Mouse (Mus musculus): ENCODE data around the gene Tmem116. TPM values are rescaled to one million over a fixed set of nuclear protein-coding genes. Genes with fewer than 3 reads are reported as not detected.
"Not testable (repeated sequence)": the region's sequence is repeated elsewhere in the genome, so short reads cannot be mapped to it uniquely, and the experiment has no call there.

Tmem116 gene
- polyA plus RNA-seq, 1 experiment from 2014 or later = 1.0 TPM

DNA sequence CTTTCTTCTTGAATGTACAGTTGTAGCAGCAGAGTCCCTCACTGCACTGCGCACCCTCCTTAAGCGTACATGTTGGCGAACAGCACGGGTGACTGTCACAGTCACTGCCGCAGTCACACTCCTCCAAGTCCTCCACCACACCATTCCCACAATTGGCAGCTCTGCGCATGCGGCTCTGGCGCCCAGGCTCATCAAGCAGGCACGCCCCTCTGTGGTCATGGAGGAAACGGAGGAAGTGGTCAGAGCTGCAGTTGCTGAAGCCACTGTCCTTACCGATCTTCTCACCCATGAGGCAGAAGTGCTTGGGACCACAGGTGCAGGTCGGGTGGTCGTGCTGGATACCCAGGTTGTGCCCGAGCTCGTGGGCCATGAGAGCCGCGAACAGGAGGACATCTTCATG lies 68.1 kb downstream of the Tmem116 start:
- H3K9ac ChIP-seq (replicated peaks); H3K27ac ChIP-seq (replicated peaks); H3K4me3 ChIP-seq; H3K9me3 ChIP-seq; ATAC-seq (replicated peaks); H3K4me2 ChIP-seq (replicated peaks); H3K4me1 ChIP-seq; H3K27me3 ChIP-seq: not testable (repeated sequence)
- WGBS = 96% methylated on average over 11 of the region's 17 CpGs
- peaks cover 41% of the 10 kb centered on the region for H3K36me3 ChIP-seq

DNA sequence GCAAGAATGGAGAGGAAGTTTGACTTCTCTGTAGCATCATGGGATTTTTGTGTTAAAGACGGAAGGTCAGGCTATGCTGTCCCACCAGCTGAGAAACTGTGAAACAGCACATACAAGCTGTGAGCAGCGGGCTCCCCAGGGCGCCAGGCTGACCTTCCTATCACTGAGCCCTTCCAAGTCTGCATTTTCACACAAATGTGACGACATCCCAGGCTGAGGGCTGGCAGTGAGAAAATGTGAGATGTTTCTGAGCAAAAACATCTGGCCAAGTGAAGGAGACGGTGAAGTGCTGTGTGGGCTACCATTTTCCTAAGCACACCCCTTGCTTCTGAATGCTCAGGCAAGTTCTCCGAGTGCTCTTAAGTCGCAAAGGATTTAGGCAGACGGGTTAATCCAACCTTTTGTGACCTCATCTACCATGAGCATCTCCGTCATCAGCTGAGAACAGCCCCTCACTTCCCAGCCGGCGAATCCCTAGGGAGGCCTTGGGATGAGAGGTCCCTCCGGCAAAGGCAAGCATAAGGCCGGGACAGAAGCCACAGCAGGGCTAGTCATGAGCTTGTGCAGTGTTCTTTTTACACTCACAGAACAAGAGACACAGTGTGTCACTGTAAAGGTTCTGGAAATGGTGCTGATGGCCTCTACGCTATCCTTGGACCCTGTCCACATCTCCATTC lies 74.2 kb downstream of the Tmem116 start:
- no peak overlapping the region for H3K4me2 ChIP-seq (replicated peaks)
- H3K4me1 ChIP-seq = no peaks in the 10 kb centered on the region
- H3K9ac ChIP-seq (replicated peaks) = no peak overlapping the region
- no peak overlapping the region for H3K27ac ChIP-seq (replicated peaks)
- H3K36me3 ChIP-seq = peaks cover 81% of the 10 kb centered on the region
- H3K4me3 ChIP-seq = no peak overlapping the region
- H3K9me3 ChIP-seq = no peaks in the 10 kb centered on the region
- ATAC-seq (replicated peaks) = no peak
- no peaks in the 10 kb centered on the region for H3K27me3 ChIP-seq
- WGBS = 93% methylated on average over 14 of the region's 14 CpGs

DNA sequence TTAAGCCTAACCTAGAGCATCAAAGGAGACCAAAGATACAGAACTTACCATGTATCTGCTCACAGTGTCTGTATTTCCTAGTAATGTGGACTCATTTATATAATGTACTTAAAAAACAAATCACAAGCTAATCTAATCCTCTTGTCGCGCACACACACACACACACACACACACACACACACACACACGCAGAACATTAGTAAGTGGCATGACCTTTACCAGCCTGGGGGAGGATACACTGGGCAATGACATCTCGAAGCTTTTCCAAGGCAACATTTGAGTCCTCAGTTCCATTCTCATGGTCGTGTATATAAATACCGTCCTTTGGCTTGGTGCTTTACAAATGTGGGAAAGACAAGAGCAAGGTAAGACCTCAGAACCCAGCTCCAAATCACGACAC lies 74.8 kb downstream of the Tmem116 start:
- Histone ChIP-seq H3K4me3 (no peak overlapping the region), H3K27ac (replicated peaks) (no peak overlapping the region), H3K9me3 (no peaks in the 10 kb centered on the region), H3K36me3 (peaks cover 81% of the 10 kb centered on the region), H3K9ac (replicated peaks) (no peak overlapping the region), H3K4me1 (no peaks in the 10 kb centered on the region), H3K27me3 (no peaks in the 10 kb centered on the region), H3K4me2 (replicated peaks) (no peak overlapping the region)
- no peak for ATAC-seq (replicated peaks)
- 93% methylated on average over 7 of the region's 7 CpGs for WGBS

DNA sequence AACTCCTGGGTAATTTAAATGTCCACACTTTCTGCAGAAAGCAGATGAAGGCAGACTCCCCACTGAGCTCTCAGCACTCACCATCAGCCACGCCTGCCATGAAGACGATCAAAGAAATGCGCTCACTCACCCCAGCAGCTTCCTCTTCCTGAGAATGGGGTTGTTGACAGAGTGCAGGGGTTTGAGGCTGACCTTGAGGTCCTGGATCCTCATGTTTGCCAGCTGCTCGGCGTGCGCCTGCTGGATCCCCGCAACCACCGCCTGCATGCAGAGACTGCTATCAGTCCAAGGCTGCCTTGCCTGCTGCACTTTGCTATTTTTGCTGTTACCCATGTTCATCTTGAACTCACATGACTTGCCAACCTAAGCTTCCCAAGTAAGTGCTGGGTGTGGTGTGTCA lies 75.3 kb downstream of the Tmem116 start:
- H3K4me3 ChIP-seq = no peak overlapping the region
- 94% methylated on average over 8 of the region's 8 CpGs for WGBS
- no peaks in the 10 kb centered on the region for H3K4me1 ChIP-seq
- H3K27ac ChIP-seq (replicated peaks) = no peak overlapping the region
- H3K4me2 ChIP-seq (replicated peaks) = no peak overlapping the region
- no peak overlapping the region for H3K9ac ChIP-seq (replicated peaks)
- peaks cover 79% of the 10 kb centered on the region for H3K36me3 ChIP-seq
- H3K9me3 ChIP-seq = no peaks in the 10 kb centered on the region
- ATAC-seq (replicated peaks) = no peak
- no peaks in the 10 kb centered on the region for H3K27me3 ChIP-seq

DNA sequence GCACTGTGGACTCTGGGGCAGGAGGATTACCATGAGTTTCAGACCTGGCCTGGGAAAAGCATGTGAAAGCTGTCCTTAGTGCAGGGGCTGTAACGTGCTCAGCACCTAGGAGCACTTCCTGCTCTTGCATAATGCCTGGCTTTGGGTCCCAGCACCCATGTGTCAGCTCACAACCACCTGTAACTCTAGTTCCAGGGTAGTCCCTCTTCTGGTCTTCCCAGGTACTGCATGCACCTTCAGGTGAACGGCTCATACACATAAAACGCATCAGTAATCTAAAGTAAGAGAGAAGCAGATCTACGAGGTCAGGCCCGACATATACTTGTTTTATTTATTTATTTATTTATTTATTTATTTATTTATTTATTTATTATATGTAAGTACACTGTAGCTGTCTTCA lies 82.8 kb downstream of the Tmem116 start:
- Histone ChIP-seq H3K9ac (replicated peaks) (no peak overlapping the region), H3K4me1 (no peaks in the 10 kb centered on the region), H3K4me3 (no peak overlapping the region), H3K36me3 (peaks cover 72% of the 10 kb centered on the region), H3K4me2 (replicated peaks) (no peak overlapping the region), H3K9me3 (no peaks in the 10 kb centered on the region), H3K27ac (replicated peaks) (no peak overlapping the region), H3K27me3 (no peaks in the 10 kb centered on the region)
- WGBS = 93% methylated on average over 5 of the region's 5 CpGs
- no peak for ATAC-seq (replicated peaks)

DNA sequence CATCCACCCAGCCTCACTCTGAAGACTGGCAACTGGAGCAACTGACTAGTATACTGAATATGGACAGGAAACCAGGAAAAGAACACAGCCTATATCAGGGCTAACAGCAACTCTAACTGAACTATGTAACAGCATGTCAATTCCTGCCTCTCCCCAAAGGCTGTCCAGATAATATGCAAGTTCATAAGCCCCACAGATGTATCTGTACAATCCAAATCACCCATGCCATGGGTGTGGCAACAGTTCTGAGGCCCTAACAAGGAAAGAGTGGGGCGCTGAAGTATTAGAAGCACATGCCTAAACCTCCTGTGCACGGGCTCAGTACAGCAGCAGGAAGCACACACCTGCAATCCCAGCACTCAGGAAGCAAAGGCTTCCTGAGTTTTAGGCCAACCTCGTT lies 83.4 kb downstream of the Tmem116 start:
- Histone ChIP-seq H3K27ac (replicated peaks) (no peak overlapping the region), H3K9ac (replicated peaks) (no peak overlapping the region), H3K4me1 (no peaks in the 10 kb centered on the region), H3K4me2 (replicated peaks) (no peak overlapping the region), H3K9me3 (no peaks in the 10 kb centered on the region), H3K36me3 (peaks cover 66% of the 10 kb centered on the region), H3K4me3 (no peak overlapping the region), H3K27me3 (no peaks in the 10 kb centered on the region)
- 98% methylated on average over 3 of the region's 3 CpGs for WGBS
- no peak for ATAC-seq (replicated peaks)

DNA sequence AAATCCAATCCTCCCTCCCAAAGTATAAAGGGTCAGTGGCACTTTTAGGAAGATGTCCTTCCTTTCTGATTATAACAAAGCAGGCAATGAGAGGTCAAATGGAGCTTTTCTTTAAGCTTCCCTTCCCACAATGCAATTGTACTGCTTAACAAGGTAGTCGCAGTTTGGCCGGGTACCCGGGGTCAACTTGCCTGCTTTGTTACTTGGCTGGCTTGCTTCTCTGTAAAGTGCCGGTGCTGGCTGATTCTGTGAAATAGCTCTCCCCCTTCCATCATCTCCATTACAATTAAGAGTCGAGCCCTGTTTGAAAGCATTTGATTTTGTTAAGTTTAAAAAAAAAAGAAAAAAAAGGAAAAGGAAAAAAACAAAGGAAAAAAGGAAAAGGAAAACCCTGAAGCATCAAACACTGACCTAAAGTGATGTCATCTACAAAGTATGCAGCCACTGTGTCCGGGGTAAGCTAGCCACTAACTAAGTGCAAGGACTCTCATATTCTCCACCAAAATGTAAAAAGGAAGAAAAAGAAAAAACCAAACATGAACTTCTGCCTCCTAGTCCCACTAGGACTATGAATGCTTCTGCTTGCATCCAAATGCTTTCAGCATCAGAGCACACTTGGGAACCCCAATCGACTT lies 85.3 kb downstream of the Tmem116 start:
- Histone ChIP-seq H3K27me3 (no peaks in the 10 kb centered on the region), H3K36me3 (peaks cover 50% of the 10 kb centered on the region), H3K4me2 (replicated peaks) (no peak overlapping the region), H3K4me3 (no peak overlapping the region), H3K9ac (replicated peaks) (no peak overlapping the region), H3K4me1 (peaks cover under 1% of the 10 kb centered on the region; the same call in 1 of the 2 replicates), H3K27ac (replicated peaks) (no peak overlapping the region), H3K9me3 (no peaks in the 10 kb centered on the region)
- 36% methylated on average over 7 of the region's 7 CpGs for WGBS
- no peak for ATAC-seq (replicated peaks)

DNA sequence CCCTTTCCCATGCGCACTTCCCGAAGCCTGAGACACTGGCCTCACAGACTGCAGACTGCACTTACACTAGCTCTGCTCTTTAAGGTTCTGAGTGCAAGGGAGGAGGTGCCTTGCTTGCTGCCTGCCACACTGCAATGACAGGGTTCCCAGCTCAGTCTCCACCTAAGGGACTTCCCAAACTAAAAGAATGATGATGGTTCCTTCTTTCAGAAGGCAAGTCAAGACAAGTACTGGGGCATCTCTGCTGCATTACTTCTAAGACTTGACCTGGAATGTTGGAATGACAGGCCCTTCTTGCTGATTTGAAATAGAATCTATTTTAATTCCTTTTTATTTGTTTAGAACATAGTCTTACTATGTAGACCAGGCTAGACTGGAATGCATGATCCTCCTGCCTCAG lies 85.9 kb downstream of the Tmem116 start:
- peaks cover 45% of the 10 kb centered on the region for H3K36me3 ChIP-seq
- no peak overlapping the region for H3K4me2 ChIP-seq (replicated peaks)
- H3K27ac ChIP-seq (replicated peaks) = no peak overlapping the region
- peaks cover 6% of the 10 kb centered on the region for H3K4me1 ChIP-seq
- 72% methylated on average over 2 of the region's 2 CpGs for WGBS
- H3K9ac ChIP-seq (replicated peaks) = no peak overlapping the region
- no peak overlapping the region for H3K4me3 ChIP-seq
- ATAC-seq (replicated peaks) = no peak
- no peaks in the 10 kb centered on the region for H3K9me3 ChIP-seq
- no peaks in the 10 kb centered on the region for H3K27me3 ChIP-seq

DNA sequence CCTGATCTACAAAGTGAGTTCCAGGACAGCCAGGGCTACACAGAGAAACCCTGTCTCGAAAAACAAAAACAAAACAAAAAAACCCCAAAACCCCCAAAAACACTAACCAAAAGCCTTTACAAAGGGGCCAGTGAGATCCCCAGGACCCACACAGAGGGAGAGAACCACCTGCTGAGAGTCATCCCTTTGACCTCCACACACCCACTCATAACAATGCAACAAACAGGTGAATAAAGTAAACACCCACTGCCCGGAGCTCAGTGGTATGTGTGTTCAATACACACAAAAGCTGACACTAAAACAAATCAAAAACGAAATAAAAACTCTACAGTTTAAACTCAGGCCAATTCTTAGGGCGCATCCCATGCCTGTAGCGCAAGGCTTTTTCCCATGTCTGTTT lies 88.4 kb downstream of the Tmem116 start:
- no peak for ATAC-seq (replicated peaks)

DNA sequence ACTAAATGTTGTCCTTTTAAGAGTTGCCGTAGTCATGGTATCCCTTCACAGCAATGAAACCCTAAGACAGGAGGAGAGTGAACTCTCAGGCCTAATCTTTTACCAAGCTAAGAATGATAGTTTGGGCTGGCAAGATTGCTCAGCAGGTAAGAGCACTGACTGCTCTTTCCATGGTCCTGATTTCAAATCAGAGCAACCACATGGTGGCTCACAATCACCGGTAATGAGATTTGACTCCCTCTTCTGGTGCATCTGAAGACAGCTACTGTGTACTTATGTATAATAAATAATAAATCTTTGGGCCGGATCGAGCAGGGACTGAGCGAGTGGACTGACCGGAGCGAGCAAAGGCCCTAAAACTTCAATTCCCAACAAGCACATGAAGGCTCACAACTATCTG lies 89.5 kb downstream of the Tmem116 start:
- 87% methylated on average over 7 of the region's 7 CpGs for WGBS
- no peaks in the 10 kb centered on the region for H3K27me3 ChIP-seq
- H3K4me2 ChIP-seq (replicated peaks) = no peak overlapping the region
- peaks cover 30% of the 10 kb centered on the region for H3K4me1 ChIP-seq
- ATAC-seq (replicated peaks) = no peak
- H3K27ac ChIP-seq (replicated peaks) = no peak overlapping the region
- peaks cover 12% of the 10 kb centered on the region for H3K36me3 ChIP-seq
- no peak overlapping the region for H3K9ac ChIP-seq (replicated peaks)
- no peak overlapping the region for H3K4me3 ChIP-seq
- H3K9me3 ChIP-seq = no peaks in the 10 kb centered on the region

More for the DNA sequence above, 88.4 kb downstream of the Tmem116 start:
- 91% methylated on average over 5 of the region's 5 CpGs for WGBS
- Histone ChIP-seq H3K9ac (replicated peaks) (no peak overlapping the region), H3K27me3 (no peaks in the 10 kb centered on the region), H3K9me3 (no peaks in the 10 kb centered on the region), H3K4me3 (no peak overlapping the region), H3K27ac (replicated peaks) (no peak overlapping the region), H3K4me1 (peaks cover 29% of the 10 kb centered on the region), H3K36me3 (peaks cover 24% of the 10 kb centered on the region), H3K4me2 (replicated peaks) (no peak overlapping the region)

DNA sequence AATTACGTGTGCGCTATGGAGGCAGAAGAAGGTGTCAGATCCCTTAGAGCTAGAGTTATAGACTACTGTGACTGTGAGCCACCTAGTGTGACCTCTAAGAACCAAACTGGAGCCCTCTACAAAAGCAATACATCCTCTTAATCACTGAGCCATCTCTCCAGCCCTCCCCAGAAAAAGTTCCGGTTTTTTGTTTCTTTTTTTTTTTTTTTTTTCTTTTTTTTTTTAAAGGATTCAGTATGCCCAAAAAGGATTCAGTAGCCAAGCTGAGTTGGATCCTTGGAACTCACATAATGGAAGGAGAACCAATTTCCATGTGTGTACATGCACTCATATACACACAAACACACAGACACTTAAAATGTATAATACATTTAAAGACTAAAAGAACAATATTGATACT lies 91.7 kb downstream of the Tmem116 start:
- H3K9me3 ChIP-seq = no peaks in the 10 kb centered on the region
- no peak overlapping the region for H3K4me2 ChIP-seq (replicated peaks)
- H3K27ac ChIP-seq (replicated peaks) = no peak overlapping the region
- no peak for ATAC-seq (replicated peaks)
- H3K27me3 ChIP-seq = no peaks in the 10 kb centered on the region
- 68% methylated on average over 3 of the region's 3 CpGs for WGBS
- H3K4me3 ChIP-seq = no peak overlapping the region
- no peaks in the 10 kb centered on the region for H3K36me3 ChIP-seq
- H3K9ac ChIP-seq (replicated peaks) = no peak overlapping the region
- peaks cover 36% of the 10 kb centered on the region for H3K4me1 ChIP-seq

DNA sequence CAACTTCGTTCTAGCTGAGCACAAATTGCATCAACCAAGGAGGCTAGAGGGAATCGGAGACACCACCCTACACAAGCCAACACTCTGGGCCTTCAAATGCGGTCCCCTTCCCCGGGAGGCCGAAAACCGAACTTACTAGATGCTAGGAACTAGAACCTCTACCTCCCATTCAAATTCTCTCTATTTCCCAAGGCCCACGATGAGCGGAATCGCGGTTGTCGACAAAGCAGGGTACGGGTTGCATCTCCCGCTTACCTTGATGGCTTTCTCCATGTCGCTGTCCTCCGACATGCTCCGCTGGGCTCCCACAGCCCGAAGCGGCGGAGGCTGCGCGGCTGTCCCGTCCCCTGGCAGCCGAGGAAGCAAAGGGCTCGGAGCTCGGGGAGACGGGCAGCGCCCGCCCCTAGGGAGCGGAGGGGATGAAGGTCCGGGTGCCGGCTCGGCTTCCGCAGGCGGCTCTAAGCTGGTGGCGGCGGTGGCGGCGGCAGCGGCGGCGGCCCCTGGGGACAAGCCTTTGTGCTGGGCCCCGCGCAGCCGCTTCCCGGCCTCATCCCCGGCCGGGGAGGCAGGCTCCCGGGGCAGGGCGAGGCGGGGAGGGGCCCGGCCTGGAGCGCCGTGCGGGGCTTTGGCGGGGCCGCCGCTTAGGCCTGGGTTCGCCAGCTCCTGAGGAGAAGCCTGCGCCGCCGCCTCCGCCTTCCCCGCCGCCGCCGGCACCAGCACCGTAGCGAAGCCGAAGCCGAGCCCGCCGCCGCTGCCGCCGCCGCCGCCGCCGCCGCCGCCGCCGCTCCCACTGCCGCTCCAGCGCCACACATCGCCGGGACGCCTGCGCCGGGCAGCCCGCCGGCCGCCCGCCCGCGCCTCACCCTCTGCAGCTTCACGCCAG lies 93.5 kb downstream of the Tmem116 start, which contains the start of the genes Adam1a and Gm42878:
Adam1a (minus strand) TSS at position 573 of the 883 bp plus-strand sequence.
Gm42878 (minus strand) TSS at position 573 of the 883 bp plus-strand sequence.
- H3K4me1 ChIP-seq = peaks cover 36% of the 10 kb centered on the region
- H3K4me2 ChIP-seq (replicated peaks) = peak within 1 kb of the TSS; percentile 83
- H3K27ac ChIP-seq (replicated peaks) = peak within 1 kb of the TSS; percentile 97
- H3K36me3 ChIP-seq = no peaks in the 10 kb centered on the region
- peak; percentile 77 for ATAC-seq (replicated peaks)
- WGBS = under 1% methylated on average over 59 of the region's 97 CpGs
- H3K9ac ChIP-seq (replicated peaks) = peak within 1 kb of the TSS; percentile 88
- H3K4me3 ChIP-seq = peak within 1 kb of the TSS; percentile 72
- H3K27me3 ChIP-seq = no peaks in the 10 kb centered on the region
- no peaks in the 10 kb centered on the region for H3K9me3 ChIP-seq
